Comparison of ENCODE assay signal across 9 mouse cellular contexts in genomic region chr4:97924414-97924813, GRCm38 (mm10).
DNase-seq lines count a peak whose midpoint lies in the region; ATAC-seq and TF ChIP-seq lines count a peak whose summit lies in the region.
"Had no signal": no experiment of that assay in that cellular context is flagged by ENCODE, and none has a peak within 500 bp of the region (broad histone marks: within the 10 kb centered on the region; RNA-seq: fewer than 3 reads in every experiment).

No protein-coding gene starts in this region.

- WGBS in intestine, embryonic 14.5 days, result 51% methylated on average over 5 of the region's 5 CpGs
- 51% methylated on average over 5 of the region's 5 CpGs for WGBS in intestine, postnatal 0 days
- WGBS in neural tube, embryonic 13.5 days, result 67% methylated on average over 5 of the region's 5 CpGs

- no peaks in the 10 kb centered on the region for H3K36me3 ChIP-seq in intestine, embryonic 14.5 days (ENCODE audit: control insufficient read depth, insufficient read depth, low read length)
- no peaks in the 10 kb centered on the region for H3K36me3 ChIP-seq in intestine, postnatal 0 days (ENCODE audit: control insufficient read depth, insufficient read depth)
- no peaks in the 10 kb centered on the region for H3K36me3 ChIP-seq in neural tube, embryonic 13.5 days
- H3K36me3 ChIP-seq: liver, embryonic 15.5 days had no signal

- no peak overlapping the region for H3K4me2 ChIP-seq in intestine, embryonic 14.5 days (ENCODE audit: low read length)
- H3K4me2 ChIP-seq in intestine, postnatal 0 days (replicated peaks; ENCODE audit: low read depth), result no peak overlapping the region
- H3K4me2 ChIP-seq in neural tube, embryonic 13.5 days, result no peak overlapping the region
- H3K4me2 ChIP-seq: liver, embryonic 15.5 days had no signal

- H3K27ac ChIP-seq in intestine, embryonic 14.5 days (ENCODE audit: low read depth), result peak overlapping the region; percentile 55; the same call in 1 of the 2 replicates
- no peak overlapping the region for H3K27ac ChIP-seq in intestine, postnatal 0 days (ENCODE audit: low read depth, low read length)
- peak overlapping the region; percentile 19; the same call in 1 of the 2 replicates for H3K27ac ChIP-seq in neural tube, embryonic 13.5 days (replicated peaks)
- H3K27ac ChIP-seq: liver, embryonic 15.5 days had no signal

- no peak for TF ChIP-seq CTCF in intestine, postnatal 0 days (IDR thresholded peaks at IDR 0.05; ENCODE audit: low read depth)

- ATAC-seq in cerebellum, adult (ENCODE audit: insufficient number of reproducible peaks, low FRiP score, low TSS enrichment), result peak; percentile 66; the same call in 1 of the 2 replicates
- no peak for ATAC-seq in intestine, embryonic 14.5 days (replicated peaks; ENCODE audit: low FRiP score, low TSS enrichment, low read depth)
- no peak for ATAC-seq in intestine, postnatal 0 days
- no peak for ATAC-seq in neural tube, embryonic 13.5 days (ENCODE audit: low read depth)

- H3K4me1 ChIP-seq in intestine, embryonic 14.5 days (replicated peaks; ENCODE audit: control insufficient read depth, insufficient read depth, low read length), result peaks cover 24% of the 10 kb centered on the region
- no peaks in the 10 kb centered on the region; the same call in 1 of the 2 replicates for H3K4me1 ChIP-seq in intestine, postnatal 0 days (replicated peaks; ENCODE audit: control insufficient read depth, insufficient read depth, low read length)
- peaks cover 50% of the 10 kb centered on the region for H3K4me1 ChIP-seq in neural tube, embryonic 13.5 days (replicated peaks)

- H3K9me3 ChIP-seq in intestine, embryonic 14.5 days (ENCODE audit: control insufficient read depth, low read length), result no peaks in the 10 kb centered on the region
- no peaks in the 10 kb centered on the region for H3K9me3 ChIP-seq in intestine, postnatal 0 days (ENCODE audit: control insufficient read depth)
- no peaks in the 10 kb centered on the region for H3K9me3 ChIP-seq in neural tube, embryonic 13.5 days
- H3K9me3 ChIP-seq: liver, embryonic 15.5 days had no signal

- H3K27me3 ChIP-seq in intestine, embryonic 14.5 days (replicated peaks; ENCODE audit: control insufficient read depth, insufficient read depth, low read length), result no peaks in the 10 kb centered on the region
- H3K27me3 ChIP-seq in intestine, postnatal 0 days (replicated peaks; ENCODE audit: control insufficient read depth, insufficient read depth, low read length), result no peaks in the 10 kb centered on the region
- no peaks in the 10 kb centered on the region for H3K27me3 ChIP-seq in neural tube, embryonic 13.5 days
- H3K27me3 ChIP-seq: liver, embryonic 15.5 days had no signal

- no peak overlapping the region for H3K4me3 ChIP-seq in intestine, embryonic 14.5 days (ENCODE audit: low read depth, low read length)
- H3K4me3 ChIP-seq in intestine, postnatal 0 days (ENCODE audit: low read depth, low read length), result no peak overlapping the region
- no peak overlapping the region for H3K4me3 ChIP-seq in neural tube, embryonic 13.5 days
- H3K4me3 ChIP-seq: liver, embryonic 15.5 days had no signal

- H3K9ac ChIP-seq in intestine, embryonic 14.5 days (ENCODE audit: low read length), result no peak overlapping the region
- no peak overlapping the region for H3K9ac ChIP-seq in intestine, postnatal 0 days (ENCODE audit: low read depth, low read length)
- H3K9ac ChIP-seq in neural tube, embryonic 13.5 days, result no peak overlapping the region
- H3K9ac ChIP-seq: liver, embryonic 15.5 days had no signal

- DNase-seq in cerebellum, adult 11 months, result no peak
- DNase-seq in intestine, embryonic 14.5 days (ENCODE audit: low spot score), result no peak
- DNase-seq in neural tube, embryonic 10.5 days (ENCODE audit: extremely low spot score, low spot score), result no peak
- no peak for DNase-seq in retina, embryonic 14.5 days (ENCODE audit: low spot score)
- DNase-seq in testis, postnatal 14 days (ENCODE audit: low spot score), result no peak
